Mouse (Mus musculus): ENCODE measurements around the gene Dmac2. TPM values are rescaled to one million over a fixed set of nuclear protein-coding genes. Genes with fewer than 3 reads are reported as not detected.

Gene Dmac2
- total and polyA plus RNA-seq, 2 experiments from 2014 or later: 47.5 to 54.3 TPM

DNA sequence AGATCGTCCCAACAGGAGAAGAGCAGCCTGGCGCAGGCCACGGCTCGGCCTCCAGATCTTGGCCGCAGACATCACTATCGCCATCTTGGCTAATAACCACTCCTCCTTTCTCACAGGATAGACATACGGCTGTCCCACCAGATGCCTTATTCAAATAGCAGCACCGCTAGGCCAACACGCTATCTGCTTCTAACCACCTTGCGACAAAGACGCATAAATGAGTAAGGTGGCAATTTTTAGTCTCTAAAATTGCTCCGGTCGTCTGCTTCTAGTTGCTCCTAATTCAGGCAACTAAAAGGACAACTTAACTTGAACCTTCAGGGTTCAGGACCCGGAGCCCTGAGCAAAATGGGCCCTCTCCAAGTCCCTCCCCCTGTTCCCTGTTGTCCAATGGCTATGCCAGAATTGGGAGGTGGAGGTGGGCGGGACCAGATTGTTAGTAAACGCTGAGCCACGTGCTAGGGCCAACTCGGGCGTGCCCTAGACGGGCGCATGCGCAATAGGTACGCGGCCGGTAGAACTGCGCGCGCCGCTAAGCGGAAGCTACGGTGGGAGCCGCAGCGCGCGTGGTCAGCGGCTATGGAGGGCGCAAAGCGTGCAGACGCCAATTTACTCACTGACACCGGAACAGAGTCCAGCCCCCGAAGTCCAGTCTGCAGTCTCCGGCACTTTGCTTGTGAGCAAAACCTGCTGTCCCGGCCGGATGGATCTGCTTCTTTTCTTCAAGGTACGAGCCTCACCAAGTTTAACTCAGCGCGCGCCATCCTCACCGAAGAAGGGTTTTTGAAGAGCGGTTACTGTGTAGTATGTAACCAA, 39.7 kb downstream of the Dmac2 start, which contains the start of the genes Bckdha and Exosc5:
TSS of gene Bckdha (minus strand) at position 325 of the 816 bp plus-strand sequence.
TSS of gene Exosc5 (plus strand) at position 508 of the 816 bp plus-strand sequence.
- DNase-seq (ENCODE audit: low spot score): peak; percentile 100
- under 1% methylated on average over 46 of the region's 50 CpGs for WGBS
- no peaks in the 10 kb centered on the region for H3K36me3 ChIP-seq (ENCODE audit: insufficient read depth, low read length)
- H3K4me1 ChIP-seq (ENCODE audit: insufficient read depth, low read length): peaks cover 9% of the 10 kb centered on the region; the same call in 1 of the 2 replicates
- H3K9ac ChIP-seq (replicated peaks; ENCODE audit: low read length, poor library complexity, severe bottlenecking): peak within 1 kb of the TSS; percentile 73
- ATAC-seq (ENCODE audit: low FRiP score): peak; percentile 99
- H3K4me2 ChIP-seq (ENCODE audit: low read depth, low read length, poor library complexity, severe bottlenecking): peak within 1 kb of the TSS; percentile 82
- no peak for TF ChIP-seq CTCF (IDR thresholded peaks at IDR 0.05)
- H3K27me3 ChIP-seq (ENCODE audit: insufficient read depth, low read length): no peaks in the 10 kb centered on the region
- no peaks in the 10 kb centered on the region for H3K9me3 ChIP-seq (ENCODE audit: low read length)
- peak within 1 kb of the TSS; percentile 70 for H3K4me3 ChIP-seq (ENCODE audit: low read depth, low read length)
- peak within 1 kb of the TSS; percentile 75 for H3K27ac ChIP-seq (ENCODE audit: low read depth, low read length)

DNA sequence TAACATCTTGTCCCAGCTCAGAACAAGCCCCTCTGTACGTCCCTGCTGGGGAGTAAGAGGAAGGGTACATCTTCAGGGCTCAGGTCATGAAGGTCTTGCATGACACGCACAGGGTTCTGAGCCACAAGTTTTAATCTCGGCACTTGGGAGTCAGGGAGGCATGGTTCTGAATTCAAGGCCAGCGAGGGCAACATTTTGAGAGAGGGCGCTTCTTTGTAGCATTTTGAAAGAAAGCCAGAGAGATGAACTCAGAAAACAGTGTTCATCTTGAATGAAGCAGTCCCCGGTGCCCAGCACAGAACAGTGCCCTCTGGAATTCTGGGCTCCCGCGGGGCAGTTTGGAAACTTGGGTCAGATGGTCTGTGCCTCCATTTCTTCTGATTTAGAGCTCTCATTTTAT, 47.2 kb downstream of the Dmac2 start:
- Histone ChIP-seq H3K36me3 (ENCODE audit: insufficient read depth, low read length) (peaks cover 39% of the 10 kb centered on the region), H3K4me1 (ENCODE audit: insufficient read depth, low read length) (no peaks in the 10 kb centered on the region), H3K9ac (replicated peaks; ENCODE audit: low read length, poor library complexity, severe bottlenecking) (no peak overlapping the region), H3K27me3 (ENCODE audit: insufficient read depth, low read length) (no peaks in the 10 kb centered on the region), H3K4me2 (ENCODE audit: low read depth, low read length, poor library complexity, severe bottlenecking) (no peak overlapping the region), H3K9me3 (ENCODE audit: low read length) (no peaks in the 10 kb centered on the region), H3K27ac (ENCODE audit: low read depth, low read length) (no peak overlapping the region), H3K4me3 (ENCODE audit: low read depth, low read length) (no peak overlapping the region)
- WGBS: 94% methylated on average over 8 of the region's 8 CpGs
- DNase-seq (ENCODE audit: low spot score) (no peak), ATAC-seq (ENCODE audit: low FRiP score) (no peak)
- TF ChIP-seq CTCF (IDR thresholded peaks at IDR 0.05): no peak

DNA sequence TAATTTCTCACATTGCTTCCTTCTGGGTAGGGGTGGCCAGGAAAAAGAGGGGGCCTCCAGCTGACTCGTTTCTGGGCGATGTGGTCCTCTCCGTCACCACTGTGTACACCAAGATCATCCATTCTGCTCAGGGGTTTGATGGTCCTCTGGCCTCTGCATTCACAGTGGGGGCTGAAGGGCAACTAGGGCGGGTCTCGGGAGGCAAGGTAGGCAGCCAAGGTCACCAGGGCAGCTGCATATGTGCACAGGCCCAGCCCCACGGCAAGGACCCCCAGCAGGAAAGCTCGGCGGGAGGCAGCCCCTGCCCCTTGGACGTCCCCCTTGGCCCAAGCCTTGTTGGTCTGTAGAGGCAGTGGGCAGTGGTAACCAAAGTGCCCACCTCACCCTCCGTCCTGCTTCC, 49.9 kb downstream of the Dmac2 start:
- 0 out of 2 replicates have a peak, but pooled peaks cover 5% of the 10 kb centered on the region for H3K27me3 ChIP-seq (ENCODE audit: insufficient read depth, low read length)
- no peaks in the 10 kb centered on the region for H3K9me3 ChIP-seq (ENCODE audit: low read length)
- peaks cover 37% of the 10 kb centered on the region for H3K36me3 ChIP-seq (ENCODE audit: insufficient read depth, low read length)
- no peak overlapping the region for H3K4me2 ChIP-seq (ENCODE audit: low read depth, low read length, poor library complexity, severe bottlenecking)
- no peak overlapping the region for H3K9ac ChIP-seq (replicated peaks; ENCODE audit: low read length, poor library complexity, severe bottlenecking)
- no peak for TF ChIP-seq CTCF (IDR thresholded peaks at IDR 0.05)
- 88% methylated on average over 10 of the region's 10 CpGs for WGBS
- no peak overlapping the region for H3K4me3 ChIP-seq (ENCODE audit: low read depth, low read length)
- no peak for ATAC-seq (ENCODE audit: low FRiP score)
- no peak overlapping the region for H3K27ac ChIP-seq (ENCODE audit: low read depth, low read length)
- no peak for DNase-seq (ENCODE audit: low spot score)
- H3K4me1 ChIP-seq (ENCODE audit: insufficient read depth, low read length): no peaks in the 10 kb centered on the region

DNA sequence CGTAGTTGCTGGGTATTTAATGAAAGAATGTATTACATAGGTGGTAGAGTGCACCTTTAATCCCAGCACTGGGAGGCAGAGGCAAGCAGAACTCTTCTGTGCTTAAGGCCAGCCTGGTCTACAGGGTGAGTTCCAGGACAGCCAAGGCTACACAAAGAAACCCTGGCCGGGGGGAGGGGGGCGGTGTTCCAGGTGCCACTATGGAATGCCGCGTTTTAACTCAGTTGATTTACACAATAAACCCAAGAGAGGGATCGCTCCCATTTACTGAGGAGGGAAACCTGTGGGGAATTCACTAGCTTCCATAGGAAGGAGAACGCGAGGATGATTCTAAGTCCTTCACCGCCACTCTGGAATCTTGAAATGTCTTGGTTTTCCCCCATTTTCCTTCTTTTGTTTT, 50.4 kb downstream of the Dmac2 start:
- no peak for TF ChIP-seq CTCF (IDR thresholded peaks at IDR 0.05)
- 80% methylated on average over 9 of the region's 9 CpGs for WGBS
- no peak overlapping the region for H3K27ac ChIP-seq (ENCODE audit: low read depth, low read length)
- no peak for DNase-seq (ENCODE audit: low spot score)
- ATAC-seq (ENCODE audit: low FRiP score): no peak
- H3K27me3 ChIP-seq (ENCODE audit: insufficient read depth, low read length): 0 out of 2 replicates have a peak, but pooled peaks cover 5% of the 10 kb centered on the region
- H3K4me3 ChIP-seq (ENCODE audit: low read depth, low read length): no peak overlapping the region
- no peak overlapping the region for H3K9ac ChIP-seq (replicated peaks; ENCODE audit: low read length, poor library complexity, severe bottlenecking)
- no peaks in the 10 kb centered on the region for H3K9me3 ChIP-seq (ENCODE audit: low read length)
- no peaks in the 10 kb centered on the region for H3K4me1 ChIP-seq (ENCODE audit: insufficient read depth, low read length)
- H3K36me3 ChIP-seq (ENCODE audit: insufficient read depth, low read length): peaks cover 34% of the 10 kb centered on the region
- H3K4me2 ChIP-seq (ENCODE audit: low read depth, low read length, poor library complexity, severe bottlenecking): no peak overlapping the region

DNA sequence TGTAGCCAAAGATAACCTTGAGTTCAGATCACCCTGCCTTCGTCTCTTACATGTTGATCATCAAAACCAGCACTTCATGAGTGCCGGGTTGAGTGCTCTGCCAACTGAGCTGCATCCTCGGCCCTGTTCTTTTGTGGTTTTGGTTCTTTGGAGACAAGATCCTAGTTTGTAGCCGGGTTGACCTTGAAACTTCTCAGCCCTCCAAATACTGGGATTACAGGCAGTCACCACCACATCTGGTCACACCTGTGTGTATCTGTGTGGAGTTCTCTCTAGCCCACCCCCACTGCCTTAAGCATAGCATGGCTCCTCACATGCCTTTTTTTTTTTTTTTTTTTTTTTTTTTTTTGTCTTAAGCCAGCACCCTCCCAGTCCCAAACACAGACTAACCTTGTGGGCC, 50.9 kb downstream of the Dmac2 start:
- Histone ChIP-seq H3K4me2 (ENCODE audit: low read depth, low read length, poor library complexity, severe bottlenecking) (no peak overlapping the region), H3K36me3 (ENCODE audit: insufficient read depth, low read length) (peaks cover 31% of the 10 kb centered on the region), H3K27ac (ENCODE audit: low read depth, low read length) (no peak overlapping the region), H3K4me3 (ENCODE audit: low read depth, low read length) (no peak overlapping the region), H3K9ac (replicated peaks; ENCODE audit: low read length, poor library complexity, severe bottlenecking) (no peak overlapping the region), H3K9me3 (ENCODE audit: low read length) (no peaks in the 10 kb centered on the region), H3K27me3 (ENCODE audit: insufficient read depth, low read length) (0 out of 2 replicates have a peak, but pooled peaks cover 5% of the 10 kb centered on the region), H3K4me1 (ENCODE audit: insufficient read depth, low read length) (no peaks in the 10 kb centered on the region)
- DNase-seq (ENCODE audit: low spot score): no peak
- no peak for TF ChIP-seq CTCF (IDR thresholded peaks at IDR 0.05)
- 94% methylated on average over 4 of the region's 4 CpGs for WGBS
- ATAC-seq (ENCODE audit: low FRiP score): no peak

DNA sequence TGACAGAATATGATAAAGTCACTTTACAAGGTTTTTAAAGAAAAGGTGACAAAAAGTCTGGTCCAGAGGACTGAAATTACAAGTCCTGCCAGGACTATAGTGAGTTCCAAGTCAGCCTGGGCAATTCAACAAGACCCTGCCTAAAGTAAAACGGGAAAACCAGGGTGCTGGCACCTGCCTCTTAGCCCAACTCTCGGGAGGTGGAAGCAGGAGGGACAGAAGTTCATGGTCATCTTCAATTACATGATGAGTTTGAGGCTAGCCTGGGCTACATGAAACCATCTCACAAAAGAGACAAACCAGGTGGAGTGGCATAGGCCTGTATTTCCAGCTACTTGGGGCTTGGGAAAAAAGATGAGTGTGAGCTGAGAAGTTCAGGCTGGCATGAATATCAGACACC, 52.5 kb downstream of the Dmac2 start:
- Histone ChIP-seq H3K27me3 (ENCODE audit: insufficient read depth, low read length) (0 out of 2 replicates have a peak, but pooled peaks cover 5% of the 10 kb centered on the region), H3K36me3 (ENCODE audit: insufficient read depth, low read length) (peaks cover 24% of the 10 kb centered on the region), H3K4me3 (ENCODE audit: low read depth, low read length) (no peak overlapping the region), H3K4me1 (ENCODE audit: insufficient read depth, low read length) (no peaks in the 10 kb centered on the region), H3K4me2 (ENCODE audit: low read depth, low read length, poor library complexity, severe bottlenecking) (no peak overlapping the region), H3K27ac (ENCODE audit: low read depth, low read length) (no peak overlapping the region), H3K9ac (replicated peaks; ENCODE audit: low read length, poor library complexity, severe bottlenecking) (no peak overlapping the region), H3K9me3 (ENCODE audit: low read length) (no peaks in the 10 kb centered on the region)
- no peak for TF ChIP-seq CTCF (IDR thresholded peaks at IDR 0.05)
- DNase-seq (ENCODE audit: low spot score): no peak
- no peak for ATAC-seq (ENCODE audit: low FRiP score)
- WGBS: 76% methylated on average over 2 of the region's 2 CpGs

Data from midbrain, postnatal 0 days (tissue).